Mouse (Mus musculus): Measurements from ENCODE around the gene Usp29. TPM values are rescaled to one million over a fixed set of nuclear protein-coding genes. Genes with fewer than 3 reads are reported as not detected.
A peak's percentile ranks its signal among the peaks of the same experiment; 100 is the strongest.

Usp29 gene
- total and polyA plus RNA-seq, 2 experiments from 2014 or later: 30.4 to 69.2 TPM

DNA sequence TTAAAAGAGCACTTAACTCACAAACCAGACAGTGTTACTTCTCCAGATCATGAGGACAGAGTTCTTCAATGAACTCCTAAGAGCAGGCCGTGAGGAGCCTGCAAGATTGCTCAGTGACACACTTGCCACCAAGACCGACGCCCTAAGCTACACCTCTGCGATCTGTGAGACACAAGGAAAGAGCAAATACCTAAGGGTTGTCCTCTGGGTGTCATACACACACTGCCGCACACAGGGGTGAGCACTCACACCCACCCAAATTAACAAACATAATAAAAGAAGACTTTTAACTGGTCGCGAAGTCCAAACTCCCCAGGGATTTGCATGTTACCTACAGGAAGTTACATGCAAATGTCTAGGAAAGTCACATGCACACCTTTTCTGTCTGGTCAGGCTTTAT lies 170.3 kb downstream of the Usp29 start:
- no peak overlapping the region for H3K27ac ChIP-seq
- no peaks in the 10 kb centered on the region for H3K36me3 ChIP-seq (ENCODE audit: insufficient read depth, low read length)
- H3K27me3 ChIP-seq (ENCODE audit: insufficient read depth, low read length): no peaks in the 10 kb centered on the region
- no peak for TF ChIP-seq CTCF (IDR thresholded peaks at IDR 0.05; ENCODE audit: low read depth)
- H3K9ac ChIP-seq (replicated peaks; ENCODE audit: low read length): no peak overlapping the region
- no peak overlapping the region for H3K4me3 ChIP-seq (ENCODE audit: low read length)
- H3K9me3 ChIP-seq (ENCODE audit: low read length): no peaks in the 10 kb centered on the region
- H3K4me1 ChIP-seq (ENCODE audit: insufficient read depth, low read length): no peaks in the 10 kb centered on the region
- 95% methylated on average over 7 of the region's 7 CpGs for WGBS
- no peak for DNase-seq (ENCODE audit: low spot score)
- no peak overlapping the region for H3K4me2 ChIP-seq (ENCODE audit: low read depth, low read length)
- no peak for ATAC-seq

GRCm38 (mm10) chr7:6903489-6903888 lies 173.1 kb downstream of the Usp29 start:
- WGBS: 83% methylated on average over 8 of the region's 8 CpGs
- Histone ChIP-seq H3K9ac (replicated peaks; ENCODE audit: low read length) (no peak overlapping the region), H3K9me3 (ENCODE audit: low read length) (no peaks in the 10 kb centered on the region), H3K4me3 (ENCODE audit: low read length) (no peak overlapping the region), H3K4me1 (ENCODE audit: insufficient read depth, low read length) (no peaks in the 10 kb centered on the region), H3K27me3 (ENCODE audit: insufficient read depth, low read length) (no peaks in the 10 kb centered on the region), H3K27ac (no peak overlapping the region), H3K36me3 (ENCODE audit: insufficient read depth, low read length) (no peaks in the 10 kb centered on the region), H3K4me2 (ENCODE audit: low read depth, low read length) (no peak overlapping the region)
- TF ChIP-seq CTCF (IDR thresholded peaks at IDR 0.05; ENCODE audit: low read depth): no peak
- ATAC-seq (no peak), DNase-seq (ENCODE audit: low spot score) (no peak)

DNA sequence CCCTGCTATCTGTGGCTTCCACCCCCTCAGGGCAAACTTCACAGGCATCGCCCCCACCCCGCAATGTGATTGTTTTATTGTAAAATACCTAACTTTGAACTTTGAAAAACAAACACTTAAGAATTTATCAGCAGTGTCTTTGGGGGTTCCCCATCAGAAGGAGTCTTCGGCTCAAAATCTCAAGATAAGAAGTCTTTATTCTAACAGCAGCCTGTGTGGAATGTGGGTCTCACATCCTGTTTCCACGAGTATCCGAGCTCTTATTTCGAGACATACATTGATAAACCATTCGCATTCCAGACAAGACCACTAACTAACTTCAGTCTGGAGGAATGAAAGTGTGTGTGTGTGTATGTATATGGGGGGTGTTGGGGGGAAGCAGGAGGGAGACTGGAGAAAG lies 180.1 kb downstream of the Usp29 start:
- Histone ChIP-seq H3K9ac (replicated peaks; ENCODE audit: low read length) (no peak overlapping the region), H3K36me3 (ENCODE audit: insufficient read depth, low read length) (no peaks in the 10 kb centered on the region), H3K9me3 (ENCODE audit: low read length) (no peaks in the 10 kb centered on the region), H3K4me3 (ENCODE audit: low read length) (no peak overlapping the region), H3K27ac (no peak overlapping the region), H3K4me1 (ENCODE audit: insufficient read depth, low read length) (peaks cover 7% of the 10 kb centered on the region), H3K4me2 (ENCODE audit: low read depth, low read length) (no peak overlapping the region), H3K27me3 (ENCODE audit: insufficient read depth, low read length) (no peaks in the 10 kb centered on the region)
- ATAC-seq (no peak), DNase-seq (ENCODE audit: low spot score) (no peak)
- WGBS: 74% methylated on average over 7 of the region's 7 CpGs
- no peak for TF ChIP-seq CTCF (IDR thresholded peaks at IDR 0.05; ENCODE audit: low read depth)

- Histone ChIP-seq H3K36me3 (ENCODE audit: insufficient read depth, low read length) (no peaks in the 10 kb centered on the region), H3K4me2 (ENCODE audit: low read depth, low read length) (no peak overlapping the region), H3K4me3 (ENCODE audit: low read length) (no peak overlapping the region), H3K9me3 (ENCODE audit: low read length) (no peaks in the 10 kb centered on the region), H3K27me3 (ENCODE audit: insufficient read depth, low read length) (no peaks in the 10 kb centered on the region), H3K27ac (no peak overlapping the region), H3K9ac (replicated peaks; ENCODE audit: low read length) (no peak overlapping the region), H3K4me1 (ENCODE audit: insufficient read depth, low read length) (peaks cover 7% of the 10 kb centered on the region)
- ATAC-seq: no peak
- WGBS: 72% methylated on average over 5 of the region's 5 CpGs
- no peak for DNase-seq (ENCODE audit: low spot score)
- no peak for TF ChIP-seq CTCF (IDR thresholded peaks at IDR 0.05; ENCODE audit: low read depth)
These were observed 181.4 kb downstream of the Usp29 start for GRCm38 (mm10) chr7:6911731-6912130.

- peak; percentile 48; the same call in 1 of the 2 replicates for ATAC-seq
- Histone ChIP-seq H3K36me3 (ENCODE audit: insufficient read depth, low read length) (no peaks in the 10 kb centered on the region), H3K27me3 (ENCODE audit: insufficient read depth, low read length) (no peaks in the 10 kb centered on the region), H3K9me3 (ENCODE audit: low read length) (no peaks in the 10 kb centered on the region), H3K4me1 (ENCODE audit: insufficient read depth, low read length) (peaks cover 7% of the 10 kb centered on the region), H3K27ac (peak overlapping the region; percentile 65), H3K9ac (replicated peaks; ENCODE audit: low read length) (peak overlapping the region; percentile 38), H3K4me2 (ENCODE audit: low read depth, low read length) (peak overlapping the region; percentile 58), H3K4me3 (ENCODE audit: low read length) (peak overlapping the region; percentile 29)
- no peak for TF ChIP-seq CTCF (IDR thresholded peaks at IDR 0.05; ENCODE audit: low read depth)
- 9% methylated on average over 30 of the region's 30 CpGs for whole genome bisulfite sequencing
- peak; percentile 63 for DNase-seq (ENCODE audit: low spot score)
These were observed 183.3 kb downstream of the Usp29 start for GRCm38 (mm10) chr7:6913439-6914380.

- no peaks in the 10 kb centered on the region for H3K9me3 ChIP-seq (ENCODE audit: low read length)
- H3K27ac ChIP-seq: no peak overlapping the region
- H3K4me3 ChIP-seq (ENCODE audit: low read length): no peak overlapping the region
- TF ChIP-seq CTCF (IDR thresholded peaks at IDR 0.05; ENCODE audit: low read depth): no peak
- ATAC-seq (no peak), DNase-seq (ENCODE audit: low spot score) (no peak)
- no peak overlapping the region for H3K9ac ChIP-seq (replicated peaks; ENCODE audit: low read length)
- H3K27me3 ChIP-seq (ENCODE audit: insufficient read depth, low read length): no peaks in the 10 kb centered on the region
- H3K4me2 ChIP-seq (ENCODE audit: low read depth, low read length): no peak overlapping the region
- 46% methylated on average over 5 of the region's 5 CpGs for WGBS
- no peaks in the 10 kb centered on the region for H3K36me3 ChIP-seq (ENCODE audit: insufficient read depth, low read length)
- peaks cover 7% of the 10 kb centered on the region for H3K4me1 ChIP-seq (ENCODE audit: insufficient read depth, low read length)
These were observed 186.7 kb downstream of the Usp29 start for GRCm38 (mm10) chr7:6917126-6917525.

- WGBS: 16% methylated on average over 10 of the region's 10 CpGs
- H3K4me3 ChIP-seq (ENCODE audit: low read length): no peak overlapping the region
- TF ChIP-seq CTCF (IDR thresholded peaks at IDR 0.05; ENCODE audit: low read depth): peak; percentile 89
- peak overlapping the region; percentile 32; the same call in 1 of the 2 replicates for H3K27ac ChIP-seq
- no peaks in the 10 kb centered on the region for H3K27me3 ChIP-seq (ENCODE audit: insufficient read depth, low read length)
- H3K36me3 ChIP-seq (ENCODE audit: insufficient read depth, low read length): no peaks in the 10 kb centered on the region
- ATAC-seq (peak; percentile 84), DNase-seq (ENCODE audit: low spot score) (peak; percentile 94)
- peaks cover 7% of the 10 kb centered on the region for H3K4me1 ChIP-seq (ENCODE audit: insufficient read depth, low read length)
- H3K4me2 ChIP-seq (ENCODE audit: low read depth, low read length): no peak overlapping the region
- no peak overlapping the region for H3K9ac ChIP-seq (replicated peaks; ENCODE audit: low read length)
- no peaks in the 10 kb centered on the region for H3K9me3 ChIP-seq (ENCODE audit: low read length)
These were observed 187.9 kb downstream of the Usp29 start for GRCm38 (mm10) chr7:6918267-6918666.

Data from hindbrain, postnatal 0 days (tissue).